Mouse (Mus musculus): ENCODE measurements around the gene Kif5c.

DNA sequence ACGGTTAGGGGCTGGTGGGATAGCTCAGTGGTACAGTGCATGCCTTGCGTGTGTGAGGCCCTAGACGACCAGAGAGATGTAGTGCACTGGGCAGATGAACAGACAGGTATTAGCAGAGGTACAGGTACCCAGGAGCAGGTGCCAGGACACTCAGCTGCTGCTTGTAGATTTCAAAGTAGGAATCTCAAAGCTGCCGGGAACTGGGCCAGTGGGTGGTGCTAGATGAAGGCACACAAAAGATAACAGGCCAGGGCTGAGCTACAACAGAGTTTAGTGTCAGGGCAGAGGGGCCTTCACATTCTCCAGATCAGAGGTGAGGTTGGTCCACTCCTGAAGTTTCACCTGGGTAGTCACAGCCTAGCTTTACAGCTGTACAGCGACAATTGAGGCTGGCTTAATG lies 72.3 kb downstream of the Kif5c start:
- no peak for TF ChIP-seq TAL1 (IDR thresholded peaks at IDR 0.05; ENCODE audit: low read length)
- no peak for TF ChIP-seq GATA1 (IDR thresholded peaks at IDR 0.05; ENCODE audit: low read length)

Measured in erythroblast, embryonic 14.5 days (primary cell).